Mouse (Mus musculus): Measurements from ENCODE around the gene Mydgf.

DNA sequence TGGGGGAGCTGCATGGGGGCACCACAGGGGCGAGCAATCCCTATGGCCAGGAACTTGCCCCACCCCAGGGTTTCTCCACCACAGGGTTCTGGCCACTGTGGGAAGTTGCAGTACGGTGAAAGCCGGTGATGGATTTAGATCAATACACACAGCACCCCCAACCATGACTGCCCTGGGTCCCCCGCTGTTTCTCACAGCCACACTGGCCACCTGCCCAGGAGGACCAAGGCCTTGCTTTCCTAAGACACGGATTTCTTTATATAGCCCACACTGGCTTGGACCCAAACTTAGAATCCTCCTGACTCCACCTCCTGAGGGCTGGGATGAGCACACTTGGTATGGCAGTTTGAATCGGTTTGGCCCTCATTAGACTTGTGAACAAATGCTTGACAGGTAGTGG is 7.5 kb upstream of the Mydgf start:
- no peak for TF ChIP-seq CTCF (conservative IDR thresholded peaks at IDR 0.05 in 1 of 2, IDR thresholded peaks at IDR 0.05 in 1 of 2; ENCODE audit: low read depth in 2 of 2, low read length in 2 of 2)
- TF ChIP-seq HCFC1 (IDR thresholded peaks at IDR 0.05; ENCODE audit: low read depth, low read length) = no peak
- no peak for TF ChIP-seq POLR2A (IDR thresholded peaks at IDR 0.05; ENCODE audit: low read depth, low read length)
- TF ChIP-seq USF1 (IDR thresholded peaks at IDR 0.05; ENCODE audit: low read depth, low read length) = no peak
- no peak for TF ChIP-seq UBTF (IDR thresholded peaks at IDR 0.05; ENCODE audit: low read depth, low read length)
- no peak for TF ChIP-seq NELFE (IDR thresholded peaks at IDR 0.05; ENCODE audit: low read depth, low read length)
- TF ChIP-seq EP300 (IDR thresholded peaks at IDR 0.05; ENCODE audit: low read length) = no peak

Data from CH12.LX (cell line).